Mouse (Mus musculus): ENCODE measurements around the gene Pdia2.
"Not testable (repeated sequence)": the region's sequence is repeated elsewhere in the genome, so short reads cannot be mapped to it uniquely, and the experiment has no call there.

Gene Pdia2

DNA sequence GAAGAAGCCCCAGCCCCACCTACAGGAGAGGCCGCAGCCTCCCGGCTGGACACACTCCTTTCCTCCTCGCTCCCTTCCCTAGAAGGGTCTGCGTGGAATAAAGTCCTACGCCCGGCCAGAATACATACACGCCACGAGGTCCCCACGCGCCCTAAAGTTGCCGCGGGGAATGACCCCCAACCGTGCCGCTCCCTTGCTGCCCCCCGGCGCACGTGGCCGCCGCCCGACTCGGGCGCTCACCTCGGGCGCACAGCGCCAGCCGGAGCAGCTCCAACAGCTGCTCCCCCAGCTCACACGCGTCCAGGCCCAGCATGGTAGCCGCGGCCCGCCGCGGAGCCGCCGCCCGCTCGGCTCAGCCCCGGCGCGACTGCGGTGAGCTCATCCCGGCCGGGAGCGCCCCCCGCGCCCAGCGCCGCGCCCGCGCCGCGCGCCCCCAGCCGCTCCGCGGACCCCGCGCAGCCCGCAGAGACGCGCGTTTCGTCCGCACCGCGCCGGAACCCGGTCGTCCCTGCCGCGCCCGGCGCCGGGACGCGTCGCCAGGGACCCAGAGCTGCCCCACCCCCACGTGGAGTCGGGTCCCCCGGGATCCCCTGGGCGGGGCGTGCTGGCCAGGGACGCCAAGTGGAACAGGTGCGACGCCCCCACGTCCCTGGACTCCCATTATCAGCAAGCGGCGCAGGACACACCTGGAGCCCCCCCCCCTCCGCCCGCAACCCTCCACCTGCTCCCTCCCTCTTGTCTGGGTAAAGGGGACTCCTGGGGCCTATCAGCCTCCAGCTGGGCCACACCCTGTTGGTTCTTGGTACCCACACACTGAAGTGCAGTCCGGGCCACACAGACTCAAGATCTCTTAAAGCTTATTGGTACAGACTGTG lies 2.2 kb upstream of the Pdia2 start:
- DNase-seq, result no peak

DNA sequence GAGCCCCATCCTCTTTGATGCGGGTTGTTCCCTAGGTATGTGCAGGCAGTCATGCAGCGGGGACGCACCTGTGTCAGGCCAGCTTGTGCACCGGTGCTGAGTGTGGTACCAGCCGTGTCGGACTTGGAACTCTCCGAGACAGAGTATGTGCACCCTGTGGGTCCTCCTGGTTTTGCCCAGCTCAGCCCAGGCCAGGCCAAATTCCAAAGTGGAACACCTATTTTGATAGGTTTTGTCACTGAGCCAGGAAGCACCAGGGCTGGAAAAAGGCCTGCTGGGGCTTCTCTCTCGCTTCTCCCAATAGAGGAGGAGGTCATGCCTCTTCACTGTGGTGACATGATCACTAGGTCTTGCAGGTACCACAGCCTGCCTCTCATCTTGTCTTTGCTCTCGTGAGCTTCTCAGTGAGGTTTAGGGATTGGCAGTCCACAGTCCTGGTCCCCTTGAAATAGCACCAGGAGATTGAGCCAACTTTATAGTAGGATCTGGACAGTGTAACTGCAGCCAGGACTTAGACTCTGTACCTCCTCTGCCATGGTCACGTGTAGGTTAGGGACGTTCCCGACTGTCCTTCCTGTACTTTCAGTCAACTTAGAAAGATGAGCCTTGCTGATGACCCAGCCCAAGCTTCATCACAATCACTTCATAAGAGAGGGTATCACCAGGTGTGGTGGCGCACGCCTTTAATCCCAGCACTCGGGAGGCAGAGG lies 6.3 kb downstream of the Pdia2 start:
- DNase-seq, result no peak

DNA sequence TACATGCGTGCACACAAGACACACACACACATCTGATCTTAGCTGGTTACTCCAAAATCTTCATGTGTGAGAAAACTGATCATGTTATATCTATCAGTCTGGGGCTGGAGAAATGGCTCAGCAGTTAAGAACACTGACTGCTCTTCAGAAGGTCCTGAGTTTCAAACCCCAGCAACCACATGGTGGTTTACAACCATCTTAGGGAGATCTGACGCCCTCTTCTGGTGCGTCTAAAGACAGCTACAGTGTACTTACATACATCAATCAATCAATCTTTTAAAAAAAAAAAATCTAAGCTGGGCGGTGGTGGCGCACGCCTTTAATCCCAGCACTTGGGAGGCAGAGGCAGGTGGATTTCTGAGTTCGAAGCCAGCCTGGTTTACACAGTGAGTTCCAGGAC lies 7.4 kb downstream of the Pdia2 start:
- not testable (repeated sequence) for DNase-seq

DNA sequence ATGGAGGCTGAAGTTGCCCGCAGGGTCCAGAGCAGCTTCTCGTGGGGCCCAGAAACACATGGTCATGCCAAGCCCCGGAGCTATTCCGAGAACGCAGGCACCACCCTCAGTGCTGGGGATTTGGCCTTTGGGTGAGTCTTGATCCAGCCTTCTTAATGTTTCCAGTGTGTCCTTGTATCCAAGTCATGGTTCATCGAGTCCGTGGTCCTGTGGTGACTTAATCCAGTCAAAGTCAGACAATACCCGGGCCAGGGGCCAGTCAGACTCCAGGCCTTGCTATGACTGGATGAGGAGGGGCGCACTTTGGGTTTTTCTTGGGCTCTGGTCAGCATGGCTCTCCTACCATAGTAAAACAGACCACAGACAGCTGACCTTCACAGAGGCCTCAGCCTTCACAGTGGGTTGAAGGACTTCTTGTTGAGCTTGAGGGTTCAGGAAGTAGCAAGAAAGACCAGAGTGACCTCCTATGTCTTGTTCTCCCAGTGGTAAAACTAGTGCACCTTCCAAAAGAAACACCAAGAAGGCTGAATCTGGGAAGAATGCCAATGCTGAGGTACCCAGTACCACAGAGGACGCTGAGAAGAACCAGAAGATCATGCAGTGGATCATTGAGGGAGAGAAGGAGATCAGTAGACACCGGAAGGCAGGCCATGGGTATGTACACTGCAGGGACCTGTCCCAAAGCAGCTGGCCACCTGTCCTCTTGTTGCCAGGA lies 10.6 kb downstream of the Pdia2 start:
- no peak for DNase-seq

DNA sequence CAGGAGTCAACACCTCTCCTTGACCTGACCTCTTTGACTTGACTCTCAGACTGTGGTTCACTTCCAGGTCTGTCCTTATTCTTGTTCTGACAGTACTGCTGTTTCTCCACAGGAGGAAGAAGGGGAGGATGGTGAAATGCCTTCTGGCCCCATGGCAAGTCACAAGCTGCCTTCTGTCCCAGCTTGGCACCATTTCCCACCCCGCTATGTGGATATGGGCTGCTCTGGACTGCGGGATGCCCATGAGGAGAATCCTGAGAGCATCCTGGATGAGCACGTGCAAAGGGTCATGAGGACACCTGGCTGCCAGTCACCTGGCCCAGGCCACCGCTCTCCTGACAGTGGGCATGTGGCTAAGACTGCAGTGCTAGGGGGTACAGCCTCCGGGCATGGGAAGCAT lies 11.3 kb downstream of the Pdia2 start:
- peak; percentile 34 for DNase-seq

DNA sequence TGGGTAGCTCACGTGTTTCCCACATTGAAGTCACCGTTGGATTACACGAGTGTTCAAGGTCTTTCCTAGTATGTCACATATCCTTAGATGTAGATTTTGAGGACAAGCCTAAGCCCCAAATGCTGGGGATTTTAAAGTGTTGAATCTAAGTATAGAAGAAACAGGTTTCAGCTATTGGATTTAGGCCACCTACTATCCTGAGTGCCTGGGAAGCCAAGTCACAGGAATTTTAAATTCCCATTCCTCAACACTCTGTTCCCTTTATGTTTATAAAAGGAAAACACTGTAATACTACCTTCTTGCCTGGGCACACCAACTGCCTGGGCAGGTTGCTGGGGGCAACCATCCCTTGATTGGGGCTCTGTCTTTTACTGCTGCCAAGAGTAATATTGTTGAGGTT lies 17.7 kb downstream of the Pdia2 start:
- DNase-seq, result no peak

DNA sequence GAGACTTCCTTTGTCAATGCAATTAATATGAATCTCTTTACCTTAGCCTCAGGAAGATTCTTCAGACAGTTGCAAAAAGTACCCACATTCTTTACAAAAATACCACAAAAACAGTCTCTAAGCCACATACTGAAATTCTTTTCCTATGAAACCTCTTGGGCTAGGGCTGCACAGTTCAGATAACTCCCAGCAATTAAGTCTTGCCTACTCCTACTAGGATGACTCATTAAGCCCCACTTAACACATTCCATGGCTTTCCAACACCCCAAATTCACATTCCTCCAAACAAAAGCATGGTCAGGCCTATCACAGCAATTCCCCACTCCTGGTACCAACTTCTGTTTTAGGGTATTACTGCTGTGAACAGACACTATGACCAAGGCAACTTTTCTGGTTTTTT lies 20.3 kb downstream of the Pdia2 start:
- no peak for DNase-seq

DNA sequence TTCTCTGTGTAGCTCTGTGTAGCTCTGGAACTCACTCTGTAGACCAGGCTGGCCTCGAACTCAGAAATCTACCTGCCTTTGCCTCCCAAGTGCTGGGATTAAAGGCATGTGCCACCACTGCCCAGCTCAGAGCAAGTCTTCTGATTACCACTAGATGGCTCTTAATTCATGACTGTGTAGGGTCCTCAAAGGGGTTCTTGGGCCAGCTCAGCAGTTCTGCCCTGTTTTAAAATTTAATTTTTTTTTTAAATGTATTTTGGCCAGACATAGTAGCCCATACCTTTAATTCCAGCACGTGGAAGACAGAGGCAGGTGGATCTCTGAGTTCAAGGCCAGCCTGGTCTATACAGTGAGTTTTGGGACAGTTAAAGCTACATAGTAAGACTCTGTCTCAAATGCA lies 23.6 kb downstream of the Pdia2 start:
- not testable (repeated sequence) for DNase-seq

DNA sequence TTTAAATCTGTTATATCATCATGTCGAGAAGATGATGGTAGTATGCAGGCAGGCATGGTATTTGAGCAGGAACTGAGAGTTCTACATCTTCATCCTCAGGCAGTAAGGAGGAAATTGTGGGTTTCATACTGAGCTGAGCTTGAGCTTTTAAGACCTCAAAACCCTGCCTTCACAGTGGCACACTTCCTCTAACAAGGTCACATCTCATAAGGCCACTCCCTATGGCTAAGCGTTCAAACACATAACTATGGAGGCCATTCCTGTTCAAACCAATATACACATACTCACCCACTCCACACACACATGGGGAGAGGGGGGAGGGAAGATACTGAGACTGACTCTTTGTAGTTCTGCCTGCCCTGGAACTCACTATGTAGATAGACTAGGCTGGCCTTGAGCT lies 30.8 kb downstream of the Pdia2 start:
- DNase-seq, result no peak

DNA sequence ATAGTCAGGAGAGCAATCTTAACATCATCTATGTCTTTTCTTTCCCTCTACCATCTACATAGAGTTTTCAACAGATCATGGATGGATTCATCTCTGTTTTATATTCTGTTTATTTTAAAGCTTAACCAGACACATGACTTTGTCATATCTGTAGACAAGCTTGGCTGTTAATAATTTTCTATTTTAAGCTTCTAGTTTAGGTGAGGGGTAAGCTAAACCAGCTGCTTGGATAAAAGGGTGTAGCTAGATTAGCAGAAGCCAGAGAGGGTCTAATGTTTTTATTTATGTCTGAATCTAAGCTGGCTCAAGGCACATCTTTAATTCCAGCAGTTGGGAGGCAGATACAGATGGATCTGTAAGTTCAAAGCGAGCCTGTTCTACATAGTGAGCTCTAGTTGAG lies 36.2 kb downstream of the Pdia2 start:
- DNase-seq, result no peak

DNA sequence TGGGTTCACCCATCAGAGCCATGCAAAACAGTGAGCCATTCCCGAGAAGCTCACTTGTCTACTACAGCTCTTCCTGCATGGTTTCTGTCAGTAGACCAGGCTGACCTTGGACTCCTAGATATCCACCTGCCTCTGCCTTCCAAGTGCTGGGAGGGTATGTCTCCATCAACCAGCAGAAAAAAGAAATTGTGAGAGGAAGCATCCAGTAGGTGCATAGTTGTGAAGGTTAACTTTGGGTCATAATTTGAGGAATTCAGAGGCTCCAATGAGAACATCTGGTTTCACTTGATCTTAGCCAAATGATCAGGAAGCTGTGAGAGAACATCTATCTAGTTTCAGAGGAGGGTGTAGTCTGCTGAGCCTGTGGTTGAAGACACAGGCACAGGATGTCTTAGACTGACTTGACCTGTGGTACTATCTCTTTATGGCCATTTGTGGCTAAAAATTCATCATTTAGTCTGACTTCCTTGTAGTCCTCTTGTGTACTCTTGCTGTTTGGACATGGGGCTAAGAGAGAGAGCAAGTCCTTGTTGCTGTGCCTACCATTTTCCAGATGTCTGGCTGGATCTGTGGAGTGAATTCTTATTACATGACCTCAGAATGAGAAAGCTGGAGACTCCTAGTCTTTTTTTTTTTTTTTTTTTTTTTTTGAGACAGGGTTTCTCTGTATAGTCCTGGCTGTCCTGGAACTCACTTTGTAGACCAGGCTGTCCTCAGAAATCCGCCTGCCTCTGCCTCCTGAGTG lies 46.8 kb downstream of the Pdia2 start:
- DNase-seq, result no peak

DNA sequence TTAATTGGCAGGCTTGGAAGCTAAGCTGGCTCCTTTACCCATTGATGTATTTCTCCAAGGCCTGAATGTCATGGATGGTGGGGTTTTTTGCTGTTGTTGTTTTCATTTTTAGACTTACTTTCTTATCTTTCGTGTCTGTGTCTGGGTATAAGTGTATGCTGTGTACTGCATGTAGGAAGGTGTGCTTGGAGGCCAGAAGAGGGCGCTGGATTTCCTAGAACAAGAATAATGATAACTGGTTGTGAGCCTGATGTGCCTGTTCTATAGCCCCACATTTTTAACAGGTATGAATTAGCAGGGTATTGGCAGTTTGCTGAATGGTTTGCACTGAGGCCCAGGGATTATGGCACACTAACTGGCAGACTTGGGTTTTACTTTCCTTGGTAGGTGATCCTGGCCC lies 49.8 kb downstream of the Pdia2 start:
- no peak for DNase-seq

Data from cerebellum, adult 11 months (tissue).